Mouse (Mus musculus) heart, adult 2 months (tissue): ENCODE data around the gene Agap1.

ENCODE experiments used
- CTCF ChIP-seq: fragments of 200-600 bp; IDR thresholded peaks from 2 replicates; pipeline ENCODE4 v1.8.1; 2022; ENCODE audit warnings: antibody characterized with exemption, mild to moderate bottlenecking, moderate library complexity
- POLR2A ChIP-seq: fragments of 200-500 bp; IDR thresholded peaks from 2 replicates; pipeline ENCODE4 v1.6.1; 2011; ENCODE audit warnings: mild to moderate bottlenecking, low read depth, low read length, control low read depth; ENCODE audit not compliant: insufficient read depth

GRCm38 (mm10) chr1:89416929-89417328 lies 37.7 kb upstream of the Agap1 start:
- TF ChIP-seq CTCF (no peak), POLR2A (no peak)
